Mouse (Mus musculus) myocyte (in vitro differentiated cells): ENCODE measurements at regions not wholly inside any gene's neighbourhood (a gene's known extent, or its start where the extent isn't known, plus 50 kb on each side); places are given as distances from the start of the nearest gene placed in this dataset.

Experiments used
- H3K27me3 ChIP-seq: one replicate; pipeline ENCODE4 v1.6.1; 2011; ENCODE audit not compliant: control insufficient read depth, insufficient read depth, insufficient read length
- H3K36me3 ChIP-seq: one replicate; pipeline ENCODE4 v1.6.1; 2011; ENCODE audit not compliant: control insufficient read depth, insufficient read depth
- H3K4me2 ChIP-seq: one replicate; pipeline ENCODE4 v1.6.1; 2011; ENCODE audit warnings: low read depth, control low read depth
- H3K4me3 ChIP-seq: one replicate; pipeline ENCODE4 v1.5.1; 2011; ENCODE audit warnings: mild to moderate bottlenecking, control low read depth, moderate library complexity
- H3K79me2 ChIP-seq: one replicate; pipeline ENCODE4 v1.6.1; 2011; ENCODE audit not compliant: control insufficient read depth, insufficient read depth
- H3ac ChIP-seq: one replicate; pipeline ENCODE4 v1.6.1; 2011; ENCODE audit not compliant: control insufficient read depth, insufficient read length
- CEBPB ChIP-seq: IDR thresholded peaks from 2 replicates; pipeline ENCODE4 v1.6.1; 2011; ENCODE audit warnings: mild to moderate bottlenecking, moderate library complexity; ENCODE audit not compliant: poor library complexity, insufficient read depth, severe bottlenecking
- E2F4 ChIP-seq: IDR thresholded peaks from one replicate; pipeline ENCODE4 v1.6.1; 2011; ENCODE audit warnings: mild to moderate bottlenecking, control low read depth, moderate library complexity; ENCODE audit not compliant: insufficient read depth
- MAX ChIP-seq: IDR thresholded peaks from one replicate; pipeline ENCODE4 v1.6.1; 2011; ENCODE audit warnings: low read depth, mild to moderate bottlenecking, control low read depth
- MYOD1 ChIP-seq, 3 experiments: IDR thresholded peaks; one replicate each; pipeline ENCODE4 v1.6.1; 2011; ENCODE audit warnings: control low read depth in 2 of 3, low read depth in 2 of 3, mild to moderate bottlenecking in 2 of 3, moderate library complexity in 1 of 3; ENCODE audit not compliant: insufficient read length in 2 of 3, control insufficient read depth in 1 of 3
- MYOG ChIP-seq, 3 experiments: IDR thresholded peaks; one replicate each; pipeline ENCODE4 v1.6.1; 2011; ENCODE audit warnings: control low read depth in 2 of 3, low read depth in 2 of 3, mild to moderate bottlenecking in 2 of 3; ENCODE audit not compliant: insufficient read length in 2 of 3, control insufficient read depth in 1 of 3, insufficient read depth in 1 of 3
- POLR2A ChIP-seq: IDR thresholded peaks from one replicate; pipeline ENCODE4 v1.6.1; 2011; ENCODE audit warnings: low read depth, mild to moderate bottlenecking, control low read depth, moderate library complexity; ENCODE audit not compliant: insufficient read length
- POLR2AphosphoS2 ChIP-seq: IDR thresholded peaks from one replicate; pipeline ENCODE4 v1.6.1; 2011; ENCODE audit warnings: low read depth, control low read depth; ENCODE audit not compliant: insufficient read length
- REST ChIP-seq: IDR thresholded peaks from one replicate; pipeline ENCODE4 v1.6.1; 2011; ENCODE audit warnings: mild to moderate bottlenecking, control low read depth, moderate library complexity; ENCODE audit not compliant: insufficient read depth, insufficient read length
- SRF ChIP-seq: IDR thresholded peaks from one replicate; pipeline ENCODE4 v1.6.1; 2011; ENCODE audit warnings: low read depth; ENCODE audit not compliant: control insufficient read depth, insufficient read length
- TCF12 ChIP-seq: IDR thresholded peaks from one replicate; pipeline ENCODE4 v1.6.1; 2011; ENCODE audit warnings: mild to moderate bottlenecking, control low read depth; ENCODE audit not compliant: poor library complexity, insufficient read depth, severe bottlenecking
- TCF3 ChIP-seq: IDR thresholded peaks from one replicate; pipeline ENCODE4 v1.6.1; 2011; ENCODE audit warnings: low read depth, control low read depth; ENCODE audit not compliant: insufficient read length
- USF1 ChIP-seq: IDR thresholded peaks from one replicate; pipeline ENCODE4 v1.6.1; 2011; ENCODE audit warnings: low read depth, mild to moderate bottlenecking, control low read depth, moderate library complexity

- Histone ChIP-seq H3ac (no peak overlapping the region), H3K27me3 (no peaks in the 10 kb centered on the region), H3K4me3 (no peak overlapping the region), H3K4me2 (peak overlapping the region; percentile 63), H3K79me2 (no peaks in the 10 kb centered on the region), H3K36me3 (no peaks in the 10 kb centered on the region)
- TF ChIP-seq CEBPB (peak; percentile 80), TCF12 (no peak), SRF (peak; percentile 97)
These were observed 84.5 kb downstream of the Nfkbiz start for GRCm38 (mm10) chr16:55754092-55754763.

- no peak overlapping the region for H3K4me2 ChIP-seq
- TF ChIP-seq E2F4 (no peak), POLR2AphosphoS2 (no peak), REST (no peak), USF1 (no peak), TCF3 (no peak), TCF12 (no peak)
- H3K4me3 ChIP-seq = no peak overlapping the region
- H3K27me3 ChIP-seq = no peaks in the 10 kb centered on the region
- H3ac ChIP-seq = no peak overlapping the region
- no peaks in the 10 kb centered on the region for H3K79me2 ChIP-seq
- H3K36me3 ChIP-seq = no peaks in the 10 kb centered on the region
These were observed 85.3 kb downstream of the Nfkbiz start for GRCm38 (mm10) chr16:55753380-55753779.

GRCm38 (mm10) chr16:55747250-55747649 is 91.4 kb downstream of the Nfkbiz start:
- Histone ChIP-seq H3K4me2 (no peak overlapping the region), H3K27me3 (no peaks in the 10 kb centered on the region), H3K79me2 (no peaks in the 10 kb centered on the region), H3K36me3 (no peaks in the 10 kb centered on the region), H3ac (no peak overlapping the region), H3K4me3 (no peak overlapping the region)
- TF ChIP-seq TCF12 (no peak), MYOD1 (IDR thresholded peaks at IDR 0.05; ENCODE audit: control insufficient read depth in 1 of 3, insufficient read length in 2 of 3, low read depth in 2 of 3) (no peak), MYOG (IDR thresholded peaks at IDR 0.05; ENCODE audit: control insufficient read depth in 1 of 3, insufficient read depth in 1 of 3, insufficient read length in 2 of 3, low read depth in 2 of 3) (no peak), CEBPB (no peak), E2F4 (no peak), POLR2AphosphoS2 (no peak), SRF (no peak)

GRCm38 (mm10) chr16:55746159-55746558 is 92.5 kb downstream of the Nfkbiz start:
- no peak overlapping the region for H3K4me2 ChIP-seq
- no peak for TF ChIP-seq TCF3
- no peak for TF ChIP-seq REST
- TF ChIP-seq E2F4 = no peak
- TF ChIP-seq SRF = no peak
- TF ChIP-seq POLR2A = no peak
- TF ChIP-seq USF1 = no peak
- no peak for TF ChIP-seq POLR2AphosphoS2
- no peak for TF ChIP-seq MAX
- TF ChIP-seq MYOD1 (IDR thresholded peaks at IDR 0.05; ENCODE audit: control insufficient read depth in 1 of 3, insufficient read length in 2 of 3, low read depth in 2 of 3) = no peak
- TF ChIP-seq TCF12 = no peak
- no peak for TF ChIP-seq MYOG (IDR thresholded peaks at IDR 0.05; ENCODE audit: control insufficient read depth in 1 of 3, insufficient read depth in 1 of 3, insufficient read length in 2 of 3, low read depth in 2 of 3)
- TF ChIP-seq CEBPB = no peak

GRCm38 (mm10) chr16:55745094-55745493 is 93.6 kb downstream of the Nfkbiz start:
- TF ChIP-seq USF1 = no peak
- no peak for TF ChIP-seq TCF3
- TF ChIP-seq TCF12 = no peak
- TF ChIP-seq SRF = no peak
- TF ChIP-seq REST = no peak
- TF ChIP-seq CEBPB = no peak
- no peak for TF ChIP-seq POLR2A
- no peak for TF ChIP-seq MYOD1 (IDR thresholded peaks at IDR 0.05; ENCODE audit: control insufficient read depth in 1 of 3, insufficient read length in 2 of 3, low read depth in 2 of 3)
- no peak for TF ChIP-seq MAX
- no peak for TF ChIP-seq POLR2AphosphoS2
- TF ChIP-seq E2F4 = no peak
- no peak for TF ChIP-seq MYOG (IDR thresholded peaks at IDR 0.05; ENCODE audit: control insufficient read depth in 1 of 3, insufficient read depth in 1 of 3, insufficient read length in 2 of 3, low read depth in 2 of 3)
- H3K4me3 ChIP-seq = no peak overlapping the region
- H3ac ChIP-seq = no peak overlapping the region
- no peaks in the 10 kb centered on the region for H3K79me2 ChIP-seq
- H3K36me3 ChIP-seq = no peaks in the 10 kb centered on the region
- no peak overlapping the region for H3K4me2 ChIP-seq
- H3K27me3 ChIP-seq = no peaks in the 10 kb centered on the region

More at GRCm38 (mm10) chr16:55746159-55746558, 92.5 kb downstream of the Nfkbiz start:
- H3ac ChIP-seq = no peak overlapping the region
- H3K36me3 ChIP-seq = no peaks in the 10 kb centered on the region
- H3K4me3 ChIP-seq = no peak overlapping the region
- H3K79me2 ChIP-seq = no peaks in the 10 kb centered on the region
- H3K27me3 ChIP-seq = no peaks in the 10 kb centered on the region
